Mouse (Mus musculus): Measurements from ENCODE around the gene Ibsp. TPM values are rescaled to one million over a fixed set of nuclear protein-coding genes. Genes with fewer than 3 reads are reported as not detected.

The Ibsp gene
- total RNA-seq (2021), result under 1 TPM; 0.16 to 0.35 TPM
- long read RNA-seq, experiment 1, result 0 reads
- long read RNA-seq, experiment 2, result 0 reads

GRCm38 (mm10) chr5:104298994-104299393, at the start of gene Ibsp:
Gene Ibsp, plus strand, starts transcription at chr5:104299171.
- no peak for DNase-seq (ENCODE audit: low spot score in 2 of 2)

GRCm38 (mm10) chr5:104251811-104252210, 47.2 kb upstream of the Ibsp start:
- no peak for DNase-seq (ENCODE audit: low spot score in 2 of 2)

- DNase-seq (ENCODE audit: low spot score in 2 of 2), result no peak
These were observed 42.4 kb upstream of the Ibsp start for GRCm38 (mm10) chr5:104256585-104256984.

GRCm38 (mm10) chr5:104261908-104262461, 37.0 kb upstream of the Ibsp start:
- no peak for DNase-seq (ENCODE audit: low spot score in 2 of 2)

- no peak for DNase-seq (ENCODE audit: low spot score in 2 of 2)
These were observed 35.8 kb upstream of the Ibsp start for GRCm38 (mm10) chr5:104263014-104263776.

- DNase-seq (ENCODE audit: low spot score in 2 of 2), result no peak
These were observed 4.8 kb upstream of the Ibsp start for GRCm38 (mm10) chr5:104294201-104294600.

GRCm38 (mm10) chr5:104314073-104314472, 15.1 kb downstream of the Ibsp start:
- DNase-seq (ENCODE audit: low spot score in 2 of 2), result no peak

- DNase-seq (ENCODE audit: low spot score in 2 of 2), result no peak
These were observed 26.1 kb downstream of the Ibsp start, which contains the start of gene Mepe for GRCm38 (mm10) chr5:104325029-104325428. Gene Mepe, plus strand, starts transcription at chr5:104325329.

GRCm38 (mm10) chr5:104326884-104327283, 27.9 kb downstream of the Ibsp start:
- no peak for DNase-seq (ENCODE audit: low spot score in 2 of 2)

- no peak for DNase-seq (ENCODE audit: low spot score in 2 of 2)
These were observed 28.4 kb downstream of the Ibsp start for GRCm38 (mm10) chr5:104327389-104327788.

GRCm38 (mm10) chr5:104327876-104328275, 28.9 kb downstream of the Ibsp start:
- no peak for DNase-seq (ENCODE audit: low spot score in 2 of 2)

- DNase-seq (ENCODE audit: low spot score in 2 of 2), result no peak
These were observed 29.4 kb downstream of the Ibsp start for GRCm38 (mm10) chr5:104328317-104328850.

- peak in 1 of 2 experiments; percentile 31 for DNase-seq (ENCODE audit: low spot score in 2 of 2)
These were observed 30.4 kb downstream of the Ibsp start for GRCm38 (mm10) chr5:104329381-104329780.

- peak in 1 of 2 experiments; percentile 13 for DNase-seq (ENCODE audit: low spot score in 2 of 2)
These were observed 31.1 kb downstream of the Ibsp start for GRCm38 (mm10) chr5:104330088-104330487.

- DNase-seq (ENCODE audit: low spot score in 2 of 2), result no peak
These were observed 33.3 kb downstream of the Ibsp start for GRCm38 (mm10) chr5:104332296-104332695.

- DNase-seq (ENCODE audit: low spot score in 2 of 2), result peak; percentile 58 to 82
These were observed 34.3 kb downstream of the Ibsp start for GRCm38 (mm10) chr5:104333231-104333640.

- no peak for DNase-seq (ENCODE audit: low spot score in 2 of 2)
These were observed 34.7 kb downstream of the Ibsp start for GRCm38 (mm10) chr5:104333643-104334042.

- no peak for DNase-seq (ENCODE audit: low spot score in 2 of 2)
These were observed 35.5 kb downstream of the Ibsp start for GRCm38 (mm10) chr5:104334516-104334915.

GRCm38 (mm10) chr5:104335962-104336361, 37.0 kb downstream of the Ibsp start:
- no peak for DNase-seq (ENCODE audit: low spot score in 2 of 2)

- DNase-seq (ENCODE audit: low spot score in 2 of 2), result no peak
These were observed 38.5 kb downstream of the Ibsp start for GRCm38 (mm10) chr5:104337491-104337890.

- DNase-seq (ENCODE audit: low spot score in 2 of 2), result peak; percentile 33 to 34
These were observed 40.0 kb downstream of the Ibsp start for GRCm38 (mm10) chr5:104339009-104339408.

Data from left cerebral cortex, adult 18-20 months (tissue).